Mouse (Mus musculus) erythroid progenitor cell, adult 5-6 weeks (primary cell): ENCODE data around the gene Vmn2r110. TPM values are rescaled to one million over a fixed set of nuclear protein-coding genes. Genes with fewer than 3 reads are reported as not detected.

Experiments
- ATAC-seq: replicated peaks from 2 replicates; pipeline ENCODE4 v1.8.0; 2016; ENCODE audit warnings: moderate number of reproducible peaks, mild to moderate bottlenecking, moderate TSS enrichment, inconsistent platforms; ENCODE audit not compliant: poor library complexity, low FRiP score, severe bottlenecking
- total RNA-seq, 2 experiments: library from RNA; stranded (forward) in 1 of 2; stranded (reverse) in 1 of 2; fragments of 150-400 nt in 1 of 2; fragments of 186-747, 209-891 nt in 1 of 2; gene quantifications; 2 replicates each; pipeline versions ENCODE4 v1.2.3 to v1.2.4; 2015 to 2017; ENCODE audit warnings: low replicate concordance in 2 of 2

The Vmn2r110 gene
- not detected in 2 replicates for total RNA-seq (2015; ENCODE audit: low replicate concordance)
- total RNA-seq (2017; ENCODE audit: low replicate concordance) = not detected in 2 replicates

DNA sequence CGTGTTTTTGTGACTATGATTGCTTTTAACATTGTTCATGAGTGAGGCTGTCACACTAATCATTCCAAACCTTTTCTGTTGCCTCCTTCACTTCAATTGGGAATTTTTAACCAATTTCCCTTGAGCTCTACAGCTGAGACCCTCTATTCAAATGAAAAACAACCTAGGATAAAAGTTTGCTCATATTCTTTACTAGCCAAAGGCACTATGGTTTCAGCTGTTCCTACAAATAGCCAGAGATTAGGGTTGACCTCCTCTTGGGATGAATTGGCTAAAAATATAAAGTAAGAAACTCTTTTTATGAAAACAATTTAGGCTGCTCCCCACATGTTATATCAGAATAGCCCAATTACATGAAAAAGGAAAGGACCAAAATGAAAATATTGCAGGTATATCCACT lies at the start of gene Vmn2r110:
TSS of gene Vmn2r110 (minus strand) at position 101 of the 400 bp plus-strand sequence.
- no peak for ATAC-seq

GRCm38 (mm10) chr17:20624777-20625176 lies 28.6 kb upstream of the Vmn2r110 start, which contains the start of gene Fpr-rs3:
TSS of gene Fpr-rs3 (minus strand) at chr17:20624877.
- no peak for ATAC-seq

GRCm38 (mm10) chr17:20564656-20565055 lies 31.6 kb downstream of the Vmn2r110 start, which contains the start of gene Vmn2r109:
TSS of gene Vmn2r109 (minus strand) at chr17:20564756.
- no peak for ATAC-seq

Other genes starting within 250 kb of the Vmn2r110 start
- not detected in 2 replicates for gene Vmn1r224, start 182.3 kb downstream of the Vmn2r110 start, total RNA-seq (2015; ENCODE audit: low replicate concordance)
- not detected in 2 replicates for gene Vmn1r224, start 182.3 kb downstream of the Vmn2r110 start, total RNA-seq (2017; ENCODE audit: low replicate concordance)
- gene Vmn2r108, start 115.1 kb downstream of the Vmn2r110 start, total RNA-seq (2015; ENCODE audit: low replicate concordance) = not detected in 2 replicates
- not detected in 2 replicates for gene Vmn2r108, start 115.1 kb downstream of the Vmn2r110 start, total RNA-seq (2017; ENCODE audit: low replicate concordance)
- not detected in 2 replicates for gene Vmn1r225, start 98.3 kb downstream of the Vmn2r110 start, total RNA-seq (2015; ENCODE audit: low replicate concordance)
- gene Vmn1r225, start 98.3 kb downstream of the Vmn2r110 start, total RNA-seq (2017; ENCODE audit: low replicate concordance) = not detected in 2 replicates
- gene Vmn2r109, start 31.7 kb downstream of the Vmn2r110 start, total RNA-seq (2015; ENCODE audit: low replicate concordance) = not detected in 2 replicates
- not detected in 2 replicates for gene Vmn2r109, start 31.7 kb downstream of the Vmn2r110 start, total RNA-seq (2017; ENCODE audit: low replicate concordance)
- not detected in 2 replicates for gene Fpr-rs3, start 28.5 kb upstream of the Vmn2r110 start, total RNA-seq (2015; ENCODE audit: low replicate concordance)
- not detected in 2 replicates for gene Fpr-rs3, start 28.5 kb upstream of the Vmn2r110 start, total RNA-seq (2017; ENCODE audit: low replicate concordance)
- gene Vmn1r226, start 86.4 kb upstream of the Vmn2r110 start, total RNA-seq (2015; ENCODE audit: low replicate concordance) = not detected in 2 replicates
- not detected in 2 replicates for gene Vmn1r226, start 86.4 kb upstream of the Vmn2r110 start, total RNA-seq (2017; ENCODE audit: low replicate concordance)
- not detected in 2 replicates for gene Vmn1r227, start 133.4 kb upstream of the Vmn2r110 start, total RNA-seq (2015; ENCODE audit: low replicate concordance)
- gene Vmn1r227, start 133.4 kb upstream of the Vmn2r110 start, total RNA-seq (2017; ENCODE audit: low replicate concordance) = not detected in 2 replicates
- not detected in 2 replicates for gene Vmn1r228, start 189.7 kb upstream of the Vmn2r110 start, total RNA-seq (2015; ENCODE audit: low replicate concordance)
- not detected in 2 replicates for gene Vmn1r228, start 189.7 kb upstream of the Vmn2r110 start, total RNA-seq (2017; ENCODE audit: low replicate concordance)
- gene Vmn1r229, start 215.1 kb upstream of the Vmn2r110 start, total RNA-seq (2015; ENCODE audit: low replicate concordance) = not detected in 2 replicates
- gene Vmn1r229, start 215.1 kb upstream of the Vmn2r110 start, total RNA-seq (2017; ENCODE audit: low replicate concordance) = not detected in 2 replicates
- gene Vmn1r230, start 244.0 kb upstream of the Vmn2r110 start, total RNA-seq (2015; ENCODE audit: low replicate concordance) = not detected in 2 replicates
- gene Vmn1r230, start 244.0 kb upstream of the Vmn2r110 start, total RNA-seq (2017; ENCODE audit: low replicate concordance) = not detected in 2 replicates